Mouse (Mus musculus) forebrain, embryonic 11.5 days (tissue): ENCODE results near the gene Apoc1. TPM values are rescaled to one million over a fixed set of nuclear protein-coding genes. Genes with fewer than 3 reads are reported as not detected.
A peak's percentile ranks its signal among the peaks of the same experiment; 100 is the strongest.

ENCODE experiments used
- ATAC-seq: fragments of 200-750 bp; cut with Nextera tagmentation; replicated peaks from 2 replicates; pipeline ENCODE4 v1.8.0; 2017; ENCODE audit warnings: moderate TSS enrichment; ENCODE audit not compliant: low FRiP score
- DNase-seq: peaks from one replicate; pipeline ENCODE4 v3.0.0-alpha.2; 2017; ENCODE audit warnings: low spot score
- H3K27ac ChIP-seq: fragments of 300-500 bp; sonication (generic); 2 replicates; pipeline ENCODE4 v1.5.1; 2014; ENCODE audit warnings: low read depth, low read length
- H3K27me3 ChIP-seq: fragments of 300-500 bp; sonication (generic); 2 replicates; pipeline ENCODE4 v1.6.1; 2014; ENCODE audit warnings: mild to moderate bottlenecking, low read length, mixed read lengths; ENCODE audit not compliant: control insufficient read depth, insufficient read depth
- H3K36me3 ChIP-seq: fragments of 300-500 bp; sonication (generic); 2 replicates; pipeline ENCODE4 v1.6.1; 2014; ENCODE audit warnings: mild to moderate bottlenecking, low read length, moderate library complexity, mixed read lengths; ENCODE audit not compliant: control insufficient read depth, insufficient read depth
- H3K4me1 ChIP-seq: fragments of 300-500 bp; sonication (generic); replicated peaks from 2 replicates; pipeline ENCODE4 v1.6.1; 2014; ENCODE audit warnings: low read length, mixed read lengths; ENCODE audit not compliant: control insufficient read depth, insufficient read depth
- H3K4me2 ChIP-seq: fragments of 300-500 bp; sonication (generic); 2 replicates; pipeline ENCODE4 v1.6.1; 2014; ENCODE audit warnings: low read depth, mild to moderate bottlenecking, low read length, moderate library complexity, mixed read lengths; ENCODE audit not compliant: severe bottlenecking
- H3K4me3 ChIP-seq: fragments of 300-500 bp; sonication (generic); 2 replicates; pipeline ENCODE4 v1.5.1; 2014; ENCODE audit warnings: low read depth, low read length
- H3K9ac ChIP-seq: fragments of 300-500 bp; sonication (generic); 2 replicates; pipeline ENCODE4 v1.6.1; 2014; ENCODE audit warnings: low read length
- H3K9me3 ChIP-seq: fragments of 300-500 bp; sonication (generic); 2 replicates; pipeline ENCODE4 v1.6.1; 2016; ENCODE audit warnings: low read length, mixed read lengths; ENCODE audit not compliant: control insufficient read depth
- WGBS: fragments of 180-500 bp; shearing (Covaris S2); extraction: QIAGEN DNeasy Blood & Tissue Kit; methylation state at CpG from one replicate; pipeline ENCODE4 v1.1.7; 2014; 5-methylcytosine and 5-hydroxymethylcytosine counted together
- polyA plus RNA-seq: library from polyadenylated mRNA; unstranded; fragments of >200 nt; fragmentation: Nextera tagmentation; extraction: Ambion mirVana; gene quantifications from 2 replicates; pipeline ENCODE4 v1.2.1, GENCODE M21; 2014

Apoc1 gene
- polyA plus RNA-seq, 1 experiment from 2014 or later: 2.0 TPM

- no peak overlapping the region for H3K4me2 ChIP-seq
- H3K9ac ChIP-seq: no peak overlapping the region
- no peak overlapping the region for H3K4me3 ChIP-seq
- 70% methylated on average over 14 of the region's 14 CpGs for WGBS
- no peaks in the 10 kb centered on the region for H3K9me3 ChIP-seq
- no peaks in the 10 kb centered on the region for H3K4me1 ChIP-seq
- H3K27ac ChIP-seq: no peak overlapping the region
- no peaks in the 10 kb centered on the region for H3K36me3 ChIP-seq
- no peak for ATAC-seq
- no peak for DNase-seq
- no peaks in the 10 kb centered on the region for H3K27me3 ChIP-seq
These were observed 19.3 kb downstream of the Apoc1 start for GRCm38 (mm10) chr7:19673083-19673699.

- Histone ChIP-seq H3K4me1 (no peaks in the 10 kb centered on the region), H3K27ac (no peak overlapping the region), H3K9ac (no peak overlapping the region), H3K36me3 (no peaks in the 10 kb centered on the region), H3K27me3 (no peaks in the 10 kb centered on the region), H3K4me3 (no peak overlapping the region), H3K9me3 (no peaks in the 10 kb centered on the region), H3K4me2 (no peak overlapping the region)
- 79% methylated on average over 10 of the region's 10 CpGs for WGBS
- DNase-seq (no peak), ATAC-seq (no peak)
These were observed 20.9 kb downstream of the Apoc1 start for GRCm38 (mm10) chr7:19671511-19671910.

- Histone ChIP-seq H3K4me1 (0 out of 2 replicates have a peak, but pooled peaks cover under 1% of the 10 kb centered on the region), H3K36me3 (no peaks in the 10 kb centered on the region), H3K9me3 (no peaks in the 10 kb centered on the region), H3K4me2 (peak overlapping the region; percentile 29; the same call in 1 of the 2 replicates), H3K9ac (peak overlapping the region; percentile 24; the same call in 1 of the 2 replicates), H3K4me3 (no peak overlapping the region), H3K27ac (no peak overlapping the region), H3K27me3 (no peaks in the 10 kb centered on the region)
- DNase-seq: peak; percentile 92
- ATAC-seq: peak; percentile 73
- WGBS: 10% methylated on average over 10 of the region's 10 CpGs
These were observed 23.3 kb downstream of the Apoc1 start for GRCm38 (mm10) chr7:19668947-19669721.

GRCm38 (mm10) chr7:19667434-19667833 lies 25.0 kb downstream of the Apoc1 start:
- no peak overlapping the region for H3K4me2 ChIP-seq
- H3K9me3 ChIP-seq: no peaks in the 10 kb centered on the region
- H3K4me1 ChIP-seq: peaks cover 12% of the 10 kb centered on the region; the same call in 1 of the 2 replicates
- H3K4me3 ChIP-seq: no peak overlapping the region
- no peak overlapping the region for H3K27ac ChIP-seq
- 73% methylated on average over 2 of the region's 2 CpGs for WGBS
- no peaks in the 10 kb centered on the region for H3K36me3 ChIP-seq
- no peak overlapping the region for H3K9ac ChIP-seq
- ATAC-seq (no peak), DNase-seq (no peak)
- H3K27me3 ChIP-seq: no peaks in the 10 kb centered on the region

GRCm38 (mm10) chr7:19666750-19667149 lies 25.7 kb downstream of the Apoc1 start:
- DNase-seq (no peak), ATAC-seq (no peak)
- WGBS: 54% methylated on average over 3 of the region's 3 CpGs
- Histone ChIP-seq H3K9ac (no peak overlapping the region), H3K36me3 (no peaks in the 10 kb centered on the region), H3K4me1 (peaks cover 12% of the 10 kb centered on the region; the same call in 1 of the 2 replicates), H3K27ac (no peak overlapping the region), H3K4me3 (no peak overlapping the region), H3K9me3 (no peaks in the 10 kb centered on the region), H3K4me2 (no peak overlapping the region), H3K27me3 (no peaks in the 10 kb centered on the region)

GRCm38 (mm10) chr7:19664955-19665841 lies 27.3 kb downstream of the Apoc1 start, which contains the start of gene Clptm1:
Gene Clptm1, minus strand, starts transcription at chr7:19665033.
- peak; percentile 88 for ATAC-seq
- under 1% methylated on average over 63 of the region's 63 CpGs for WGBS

GRCm38 (mm10) chr7:19664455-19664954 lies 28.0 kb downstream of the Apoc1 start:
- Histone ChIP-seq H3K4me1 (peaks cover 12% of the 10 kb centered on the region; the same call in 1 of the 2 replicates), H3K36me3 (no peaks in the 10 kb centered on the region), H3K27ac (no peak overlapping the region), H3K4me3 (peak overlapping the region; percentile 99), H3K9ac (peak overlapping the region; percentile 93), H3K4me2 (peak overlapping the region; percentile 83), H3K27me3 (no peaks in the 10 kb centered on the region), H3K9me3 (no peaks in the 10 kb centered on the region)
- no peak for DNase-seq
- peak; percentile 66 for ATAC-seq
- WGBS: under 1% methylated on average over 33 of the region's 37 CpGs

More at GRCm38 (mm10) chr7:19664955-19665841, 27.3 kb downstream of the Apoc1 start, which contains the start of gene Clptm1:
- Histone ChIP-seq H3K36me3 (no peaks in the 10 kb centered on the region), H3K9me3 (no peaks in the 10 kb centered on the region), H3K4me2 (peak within 1 kb of the TSS; percentile 83), H3K9ac (peak within 1 kb of the TSS; percentile 93), H3K27ac (peak within 1 kb of the TSS; percentile 90), H3K27me3 (no peaks in the 10 kb centered on the region), H3K4me3 (peak within 1 kb of the TSS; percentile 99), H3K4me1 (peaks cover 12% of the 10 kb centered on the region; the same call in 1 of the 2 replicates)
- DNase-seq: peak; percentile 99

GRCm38 (mm10) chr7:19663940-19664339 lies 28.5 kb downstream of the Apoc1 start:
- Histone ChIP-seq H3K27me3 (no peaks in the 10 kb centered on the region), H3K27ac (no peak overlapping the region), H3K36me3 (no peaks in the 10 kb centered on the region), H3K4me2 (peak overlapping the region; percentile 83), H3K4me1 (peaks cover 12% of the 10 kb centered on the region; the same call in 1 of the 2 replicates), H3K4me3 (peak overlapping the region; percentile 99), H3K9ac (peak overlapping the region; percentile 93), H3K9me3 (no peaks in the 10 kb centered on the region)
- ATAC-seq (no peak), DNase-seq (no peak)
- 22% methylated on average over 8 of the region's 8 CpGs for WGBS
